Mouse (Mus musculus) kidney, adult 2 months (tissue): ENCODE results near the gene Pax6.

Experiments
- CTCF ChIP-seq: fragments of 200-500 bp; conservative IDR thresholded peaks from 2 replicates; pipeline ENCODE4 v1.5.1; 2011; ENCODE audit warnings: low read depth, mild to moderate bottlenecking, control low read depth, low read length, moderate library complexity, mixed read lengths; ENCODE audit not compliant: insufficient read depth, insufficient read length
- POLR2A ChIP-seq: fragments of 200-500 bp; IDR thresholded peaks from one replicate; pipeline ENCODE4 v1.6.1; 2011; ENCODE audit warnings: low read depth, low read length, control low read depth

- TF ChIP-seq POLR2A (no peak), CTCF (no peak)
Measured at GRCm38 (mm10) chr2:105673631-105674060, 4.9 kb downstream of the Pax6 start.
